Mouse (Mus musculus): ENCODE measurements around the gene Fyn. TPM values are rescaled to one million over a fixed set of nuclear protein-coding genes. Genes with fewer than 3 reads are reported as not detected.

The Fyn gene
- polyA plus RNA-seq, 1 experiment: 134 TPM

DNA sequence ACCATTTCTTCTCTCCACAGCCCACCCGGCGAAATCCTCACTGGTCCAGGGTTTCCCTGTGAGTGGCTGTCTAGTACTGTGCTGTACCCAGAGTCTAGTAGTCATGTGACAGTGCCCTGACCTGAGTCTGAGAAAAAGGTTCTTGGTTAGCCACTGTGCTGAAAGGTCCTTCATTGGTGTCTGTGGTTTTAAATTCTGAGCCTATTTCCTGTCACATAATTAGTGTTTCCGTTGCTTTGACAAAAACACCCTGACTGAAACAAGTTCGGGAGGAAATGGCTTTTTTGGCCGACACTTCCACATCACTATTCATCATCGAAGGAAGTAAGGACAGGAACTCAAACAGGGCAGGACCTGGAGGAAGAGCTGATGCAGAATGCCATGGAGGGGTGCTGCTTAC lies 33.8 kb downstream of the Fyn start:
- TF ChIP-seq CTCF (IDR thresholded peaks at IDR 0.05; ENCODE audit: borderline replicate concordance, extremely low read depth, insufficient read depth, insufficient read length): no peak
- no peak for TF ChIP-seq POLR2A (IDR thresholded peaks at IDR 0.05; ENCODE audit: borderline replicate concordance, extremely low read depth, insufficient read depth, insufficient read length, poor library complexity, severe bottlenecking)
- DNase-seq (ENCODE audit: low read depth): no peak

DNA sequence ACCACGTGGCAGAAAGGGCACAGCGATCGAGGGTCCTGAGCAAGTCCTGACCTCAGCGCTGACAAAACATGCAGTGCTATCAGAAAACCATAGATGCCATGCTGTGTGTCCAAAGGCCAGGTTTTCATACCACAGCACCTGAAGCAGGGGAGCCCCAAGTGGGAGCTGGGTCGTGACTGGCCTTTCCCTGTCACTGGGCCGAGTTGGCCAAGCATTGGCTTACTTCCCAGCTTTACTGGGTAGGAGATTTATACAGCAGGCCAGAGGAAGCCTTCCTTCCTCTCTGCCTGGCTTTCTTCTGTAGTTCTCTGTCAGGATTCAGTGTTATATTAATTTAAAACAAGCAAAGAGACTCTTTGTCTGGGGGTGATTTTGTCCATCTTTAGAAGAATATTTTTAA lies 35.1 kb downstream of the Fyn start:
- TF ChIP-seq CTCF (IDR thresholded peaks at IDR 0.05; ENCODE audit: borderline replicate concordance, extremely low read depth, insufficient read depth, insufficient read length) (no peak), POLR2A (IDR thresholded peaks at IDR 0.05; ENCODE audit: borderline replicate concordance, extremely low read depth, insufficient read depth, insufficient read length, poor library complexity, severe bottlenecking) (no peak)
- DNase-seq (ENCODE audit: low read depth): no peak

DNA sequence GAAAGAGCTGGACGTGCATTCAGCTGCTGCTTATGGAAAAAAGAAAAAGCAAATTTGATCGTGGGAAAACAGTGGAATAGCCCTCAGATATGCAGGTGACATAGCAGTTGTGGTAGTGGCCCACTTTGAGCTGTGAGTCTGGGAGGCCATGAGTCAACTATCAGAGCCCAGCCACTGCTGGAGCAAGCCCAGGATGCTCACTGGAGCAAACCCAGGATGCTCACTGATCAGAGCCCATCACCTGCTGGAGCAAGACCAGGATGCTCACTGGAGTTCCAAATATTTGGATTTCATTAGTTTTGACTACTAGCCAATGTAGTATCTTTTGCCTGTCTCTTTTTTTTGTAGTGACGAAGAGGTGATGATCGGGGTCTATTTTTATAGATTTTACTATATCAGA lies 35.5 kb downstream of the Fyn start:
- DNase-seq (ENCODE audit: low read depth): no peak
- no peak for TF ChIP-seq CTCF (IDR thresholded peaks at IDR 0.05; ENCODE audit: borderline replicate concordance, extremely low read depth, insufficient read depth, insufficient read length)

DNA sequence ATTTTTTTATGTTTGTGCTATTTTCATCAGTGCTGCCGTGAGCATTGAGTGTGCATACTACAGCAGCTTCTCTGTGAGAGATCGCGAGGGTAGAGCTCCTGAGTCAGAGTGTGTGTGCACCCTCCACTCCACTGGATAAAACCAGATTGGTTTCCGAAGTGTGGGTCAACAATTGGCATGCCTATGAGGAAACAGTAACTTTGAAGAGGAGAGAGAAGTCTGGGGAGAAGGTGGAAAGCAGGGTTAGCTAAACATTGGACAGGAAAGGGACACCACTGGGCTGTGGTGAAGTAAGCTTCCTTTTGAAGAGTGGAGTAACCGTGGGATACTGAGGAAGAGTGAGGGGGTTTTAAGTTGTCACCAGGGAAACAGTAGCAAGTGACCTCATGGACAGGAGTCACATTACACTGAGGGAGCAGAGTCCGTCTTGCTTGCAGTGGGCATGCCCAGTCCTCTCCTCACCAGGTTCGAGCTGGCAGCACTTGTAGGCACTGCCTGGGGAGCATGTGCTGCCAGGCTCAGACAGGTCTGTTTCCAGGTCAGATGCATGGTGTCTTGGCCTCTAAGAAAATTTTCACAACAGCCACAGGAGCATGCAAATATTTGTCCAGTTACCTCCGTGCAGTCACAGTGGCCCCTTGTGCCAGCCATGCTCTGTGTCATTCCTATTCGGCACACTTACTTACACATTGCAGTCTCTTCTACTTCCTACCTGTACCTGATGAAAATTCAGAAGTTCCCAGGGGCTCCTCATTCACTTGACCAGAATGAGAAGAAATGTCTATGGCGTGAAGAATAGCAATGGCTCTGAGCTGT lies 37.5 kb downstream of the Fyn start:
- TF ChIP-seq CTCF (IDR thresholded peaks at IDR 0.05; ENCODE audit: borderline replicate concordance, extremely low read depth, insufficient read depth, insufficient read length): no peak
- TF ChIP-seq POLR2A (IDR thresholded peaks at IDR 0.05; ENCODE audit: borderline replicate concordance, extremely low read depth, insufficient read depth, insufficient read length, poor library complexity, severe bottlenecking): no peak
- no peak for DNase-seq (ENCODE audit: low read depth)

DNA sequence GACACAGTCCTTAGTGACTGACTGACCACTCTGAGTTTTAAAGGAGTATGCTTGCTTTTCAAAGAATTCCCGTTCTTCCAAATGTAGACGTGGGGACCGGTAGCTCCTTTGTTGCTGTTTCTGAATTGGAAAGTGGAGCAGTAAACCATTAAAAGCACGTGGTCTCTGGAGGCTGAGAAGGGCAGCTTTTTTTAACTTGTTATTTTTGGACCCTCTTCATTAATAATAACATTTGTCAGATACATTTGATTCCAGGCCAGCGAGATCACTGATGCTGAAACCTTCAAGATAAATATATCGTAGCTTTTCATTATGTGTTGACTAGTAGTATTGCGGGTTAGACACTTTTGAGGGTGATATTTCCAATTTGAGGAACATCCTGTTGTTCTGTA lies 38.1 kb downstream of the Fyn start:
- TF ChIP-seq POLR2A (IDR thresholded peaks at IDR 0.05; ENCODE audit: borderline replicate concordance, extremely low read depth, insufficient read depth, insufficient read length, poor library complexity, severe bottlenecking) (no peak), CTCF (IDR thresholded peaks at IDR 0.05; ENCODE audit: borderline replicate concordance, extremely low read depth, insufficient read depth, insufficient read length) (no peak)
- DNase-seq (ENCODE audit: low read depth): no peak

DNA sequence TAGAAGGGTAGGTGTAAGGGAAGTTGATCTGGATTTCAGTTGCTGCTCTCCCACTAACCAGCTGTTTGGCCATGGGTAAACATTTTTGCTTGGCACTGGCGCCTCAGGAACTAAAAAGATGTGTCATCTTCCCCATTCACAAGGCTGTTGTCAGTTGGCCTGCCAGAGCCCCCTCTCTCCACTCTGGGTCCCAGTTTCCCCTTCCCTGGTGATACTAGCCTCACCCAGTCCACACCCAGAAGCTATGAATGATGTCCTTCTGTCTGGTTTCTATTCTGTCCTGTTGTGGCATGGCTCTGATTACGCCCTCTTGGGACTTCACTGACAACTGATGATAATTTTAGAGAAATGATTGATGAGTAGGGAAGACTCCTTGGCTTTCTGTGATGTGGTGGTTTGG lies 38.9 kb downstream of the Fyn start:
- DNase-seq (ENCODE audit: low read depth): no peak
- TF ChIP-seq CTCF (IDR thresholded peaks at IDR 0.05; ENCODE audit: borderline replicate concordance, extremely low read depth, insufficient read depth, insufficient read length) (no peak), POLR2A (IDR thresholded peaks at IDR 0.05; ENCODE audit: borderline replicate concordance, extremely low read depth, insufficient read depth, insufficient read length, poor library complexity, severe bottlenecking) (no peak)

DNA sequence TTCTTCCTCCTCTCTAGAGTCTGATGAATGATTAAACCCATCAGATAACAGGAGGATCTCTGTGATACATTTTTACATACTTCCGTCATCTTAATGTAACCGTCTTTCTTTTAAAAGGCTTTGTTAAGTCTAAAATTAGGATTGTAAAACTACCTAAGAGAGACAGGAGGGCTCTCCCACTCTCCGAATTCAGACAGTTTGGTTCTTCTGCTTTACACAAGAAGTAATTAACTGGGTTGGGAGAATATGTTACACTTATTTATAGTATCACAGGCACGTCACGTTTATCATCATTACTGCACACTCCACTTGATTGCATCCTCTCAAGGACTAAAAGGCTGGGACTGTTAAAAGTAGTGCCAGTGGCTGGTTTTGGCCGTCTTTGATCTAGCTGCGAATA lies 40.9 kb downstream of the Fyn start:
- no peak for DNase-seq (ENCODE audit: low read depth)
- TF ChIP-seq CTCF (IDR thresholded peaks at IDR 0.05; ENCODE audit: borderline replicate concordance, extremely low read depth, insufficient read depth, insufficient read length) (no peak), POLR2A (IDR thresholded peaks at IDR 0.05; ENCODE audit: borderline replicate concordance, extremely low read depth, insufficient read depth, insufficient read length, poor library complexity, severe bottlenecking) (no peak)

DNA sequence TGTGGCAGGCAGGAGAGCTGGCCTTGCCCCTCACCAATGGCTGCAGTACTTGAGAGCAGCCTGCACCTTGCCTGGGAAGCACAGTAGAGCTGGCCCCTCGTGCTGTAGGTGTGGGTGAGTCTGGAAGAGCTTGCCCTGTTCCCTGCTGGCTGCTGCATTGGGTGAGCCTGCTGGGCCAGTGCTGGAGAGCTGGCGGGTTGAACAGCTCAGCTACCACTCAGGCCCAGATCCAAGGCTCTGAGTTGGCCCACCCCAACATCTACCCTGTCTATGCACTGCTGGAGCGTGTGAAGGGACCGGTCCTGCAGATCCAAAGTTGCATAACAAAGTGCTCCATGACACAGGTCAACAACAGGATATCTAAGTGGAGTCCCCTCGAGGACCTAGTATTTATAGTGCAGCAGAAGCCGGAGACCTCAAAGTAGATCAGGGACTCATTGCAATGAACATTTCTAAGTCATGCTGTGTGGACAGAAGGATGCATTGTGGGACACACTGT lies 41.5 kb downstream of the Fyn start:
- DNase-seq (ENCODE audit: low read depth): no peak
- no peak for TF ChIP-seq CTCF (IDR thresholded peaks at IDR 0.05; ENCODE audit: borderline replicate concordance, extremely low read depth, insufficient read depth, insufficient read length)
- TF ChIP-seq POLR2A (IDR thresholded peaks at IDR 0.05; ENCODE audit: borderline replicate concordance, extremely low read depth, insufficient read depth, insufficient read length, poor library complexity, severe bottlenecking): no peak

DNA sequence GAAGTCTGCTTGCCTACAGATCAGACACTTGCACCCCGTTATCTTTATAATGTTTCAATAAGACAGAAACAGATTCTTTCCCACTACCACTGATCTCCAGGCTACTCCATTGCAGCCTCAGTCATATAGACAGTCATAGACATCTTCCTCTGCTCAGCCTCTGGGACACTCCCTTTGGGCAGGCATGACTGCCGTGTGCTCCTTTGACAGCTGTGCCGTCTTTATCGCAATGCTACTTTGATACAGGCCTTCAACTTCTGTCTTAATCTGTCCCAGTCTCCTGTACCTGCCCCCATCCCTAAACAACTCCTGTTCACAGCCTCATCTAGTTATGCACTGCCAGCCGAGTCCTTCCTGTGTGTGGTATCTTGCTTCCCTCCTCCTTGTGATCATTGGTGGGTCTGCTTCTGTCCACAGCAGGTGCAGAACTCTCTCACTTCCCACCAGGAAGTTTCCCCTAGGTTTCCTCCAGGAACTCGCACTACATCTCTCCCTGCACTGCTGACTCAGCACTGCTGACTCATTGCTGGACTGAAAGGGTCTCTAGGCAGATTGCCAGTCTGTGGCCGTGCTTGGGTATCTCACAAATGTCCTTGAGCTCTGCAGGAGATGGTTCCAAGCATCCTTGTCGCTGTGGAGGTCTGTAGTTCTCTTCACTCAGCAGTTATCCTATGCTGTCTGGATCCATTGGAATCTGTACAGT lies 43.4 kb downstream of the Fyn start:
- TF ChIP-seq CTCF (IDR thresholded peaks at IDR 0.05; ENCODE audit: borderline replicate concordance, extremely low read depth, insufficient read depth, insufficient read length) (no peak), POLR2A (IDR thresholded peaks at IDR 0.05; ENCODE audit: borderline replicate concordance, extremely low read depth, insufficient read depth, insufficient read length, poor library complexity, severe bottlenecking) (no peak)
- DNase-seq (ENCODE audit: low read depth): peak; percentile 51

DNA sequence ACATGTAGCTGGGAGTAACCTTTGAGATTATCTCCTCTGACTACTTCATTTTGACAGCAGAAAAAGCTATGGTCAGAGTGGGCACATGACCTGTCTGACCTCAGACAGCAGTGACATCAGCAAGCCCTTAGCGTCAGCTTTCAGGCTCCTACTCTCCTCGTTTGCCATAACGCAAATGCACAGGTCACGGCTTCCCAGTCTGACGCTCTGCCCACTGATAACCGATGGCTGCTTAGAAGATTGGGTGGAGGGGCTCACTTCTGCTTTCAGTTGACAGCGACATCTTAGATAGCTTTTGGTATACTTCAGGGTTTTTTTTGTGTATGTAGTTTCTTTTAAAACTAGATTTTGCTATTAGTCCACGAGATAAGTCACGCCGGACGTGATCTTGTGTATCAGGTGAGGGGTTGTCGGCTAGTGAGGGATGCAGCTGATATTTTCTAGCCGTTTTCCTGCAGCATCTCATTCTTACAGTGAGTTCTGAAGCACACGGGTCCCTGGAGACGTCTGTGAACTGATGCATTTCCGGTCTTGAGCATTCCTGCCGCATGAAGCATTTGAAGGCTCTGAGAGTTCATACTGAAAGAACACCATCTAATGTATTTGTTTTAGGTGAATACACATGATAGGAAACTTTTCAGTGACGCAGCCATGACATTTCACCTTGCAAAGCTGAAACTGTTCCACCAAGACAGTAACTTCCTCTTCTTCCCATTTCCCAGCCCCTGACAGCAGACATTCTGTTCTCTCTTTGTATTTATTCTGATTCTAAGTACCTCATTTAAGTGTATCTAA lies 44.4 kb downstream of the Fyn start:
- TF ChIP-seq POLR2A (IDR thresholded peaks at IDR 0.05; ENCODE audit: borderline replicate concordance, extremely low read depth, insufficient read depth, insufficient read length, poor library complexity, severe bottlenecking): no peak
- no peak for TF ChIP-seq CTCF (IDR thresholded peaks at IDR 0.05; ENCODE audit: borderline replicate concordance, extremely low read depth, insufficient read depth, insufficient read length)
- no peak for DNase-seq (ENCODE audit: low read depth)

DNA sequence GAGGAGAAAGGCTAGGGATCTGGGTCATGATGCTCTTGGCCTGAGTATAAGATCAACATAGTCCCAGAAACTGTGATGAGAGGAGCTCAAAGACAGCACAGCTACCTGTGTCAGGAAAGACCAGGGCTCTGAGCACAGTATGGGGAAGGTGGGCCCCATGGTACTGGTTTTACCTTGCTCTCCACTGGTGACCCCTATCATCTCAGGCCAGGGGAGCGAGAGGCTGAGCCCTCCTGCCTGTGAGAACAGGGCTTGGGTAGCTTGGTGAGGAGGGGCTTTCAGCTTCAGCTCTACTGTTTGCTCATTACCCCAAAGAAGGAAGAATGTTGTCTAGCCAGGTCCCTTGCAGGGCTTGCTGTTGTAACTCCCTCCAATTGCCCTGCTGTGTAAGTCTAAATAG lies 45.4 kb downstream of the Fyn start:
- TF ChIP-seq POLR2A (IDR thresholded peaks at IDR 0.05; ENCODE audit: borderline replicate concordance, extremely low read depth, insufficient read depth, insufficient read length, poor library complexity, severe bottlenecking) (no peak), CTCF (IDR thresholded peaks at IDR 0.05; ENCODE audit: borderline replicate concordance, extremely low read depth, insufficient read depth, insufficient read length) (no peak)
- DNase-seq (ENCODE audit: low read depth): no peak

All from brain, embryonic 14.5 days (tissue).